Mouse (Mus musculus): Measurements from ENCODE around the gene Gm17949. TPM values are rescaled to one million over a fixed set of nuclear protein-coding genes. Genes with fewer than 3 reads are reported as not detected.

Gm17949 gene
- polyA plus RNA-seq, 1 experiment from 2014 or later: not detected

DNA sequence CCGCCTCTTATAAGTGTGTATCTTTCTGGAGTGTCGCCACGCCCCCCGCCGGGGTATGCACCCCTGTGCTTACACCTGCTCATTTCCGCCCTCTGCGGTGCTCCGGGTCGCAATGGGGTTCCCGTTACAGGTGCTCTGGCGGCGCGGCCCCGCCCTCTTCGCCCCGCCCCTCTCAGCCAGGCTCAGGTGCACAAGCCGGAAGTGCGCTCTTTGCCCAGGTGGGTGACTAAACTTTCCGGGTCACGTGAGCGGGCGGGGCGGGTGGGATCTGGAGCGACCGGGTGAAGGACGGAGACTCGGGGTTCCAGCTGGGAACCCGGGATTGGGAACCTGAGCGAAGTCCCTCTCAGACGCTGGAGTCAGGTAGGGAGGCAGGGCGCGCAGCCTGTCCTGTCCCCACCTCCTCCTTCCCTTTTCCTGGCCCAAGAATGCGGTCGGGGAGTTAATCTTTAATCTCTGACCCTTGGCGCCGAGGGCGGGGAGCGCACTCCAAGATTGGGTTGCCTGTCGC is 50.8 kb downstream of the Gm17949 start:
- 2% methylated on average over 39 of the region's 39 CpGs for WGBS
- DNase-seq (ENCODE audit: low spot score): peak; percentile 14
- no peak overlapping the region for H3K9ac ChIP-seq (ENCODE audit: low read depth, low read length)
- H3K4me3 ChIP-seq (ENCODE audit: low read depth, low read length): peak overlapping the region; percentile 24
- no peak overlapping the region for H3K27ac ChIP-seq (ENCODE audit: low read depth, low read length)
- peaks cover 31% of the 10 kb centered on the region for H3K27me3 ChIP-seq (ENCODE audit: control insufficient read depth, insufficient read depth, low read length)
- no peak for ATAC-seq (ENCODE audit: low FRiP score)
- no peaks in the 10 kb centered on the region for H3K9me3 ChIP-seq (ENCODE audit: control insufficient read depth, low read length)
- H3K4me1 ChIP-seq (replicated peaks; ENCODE audit: control insufficient read depth, insufficient read depth, low read length): peaks cover 5% of the 10 kb centered on the region
- H3K4me2 ChIP-seq (replicated peaks; ENCODE audit: low read depth, low read length): peak overlapping the region; percentile 27
- no peaks in the 10 kb centered on the region for H3K36me3 ChIP-seq (ENCODE audit: control insufficient read depth, insufficient read depth, low read length)

DNA sequence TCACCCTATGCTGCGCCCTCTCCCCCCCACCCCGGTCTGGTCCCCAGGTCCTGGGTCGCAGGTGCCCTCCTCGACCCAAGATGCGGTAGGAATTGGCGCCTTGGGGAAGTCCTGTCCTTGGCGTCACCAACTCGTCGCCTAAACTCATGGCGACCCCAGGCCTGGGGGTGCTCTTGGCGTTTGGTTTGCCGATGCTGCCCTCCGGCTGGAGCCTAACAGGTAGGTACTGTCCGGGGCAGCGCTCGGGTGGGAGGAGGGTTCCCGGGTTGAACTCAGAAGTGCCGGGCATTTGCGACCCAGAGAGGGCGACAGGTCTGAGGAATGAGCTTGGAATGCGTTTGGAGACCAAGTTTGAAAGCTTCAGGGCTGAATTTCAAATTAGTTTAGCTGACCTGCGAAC is 51.3 kb downstream of the Gm17949 start:
- Histone ChIP-seq H3K9me3 (ENCODE audit: control insufficient read depth, low read length) (no peaks in the 10 kb centered on the region), H3K4me1 (replicated peaks; ENCODE audit: control insufficient read depth, insufficient read depth, low read length) (peaks cover 5% of the 10 kb centered on the region), H3K4me2 (replicated peaks; ENCODE audit: low read depth, low read length) (peak overlapping the region; percentile 27), H3K4me3 (ENCODE audit: low read depth, low read length) (peak overlapping the region; percentile 24), H3K36me3 (ENCODE audit: control insufficient read depth, insufficient read depth, low read length) (no peaks in the 10 kb centered on the region), H3K27me3 (ENCODE audit: control insufficient read depth, insufficient read depth, low read length) (peaks cover 31% of the 10 kb centered on the region), H3K27ac (ENCODE audit: low read depth, low read length) (no peak overlapping the region), H3K9ac (ENCODE audit: low read depth, low read length) (no peak overlapping the region)
- under 1% methylated on average over 22 of the region's 22 CpGs for WGBS
- DNase-seq (ENCODE audit: low spot score) (peak; percentile 20), ATAC-seq (ENCODE audit: low FRiP score) (no peak)

- Histone ChIP-seq H3K4me2 (replicated peaks; ENCODE audit: low read depth, low read length) (no peak overlapping the region), H3K4me3 (ENCODE audit: low read depth, low read length) (no peak overlapping the region), H3K27ac (ENCODE audit: low read depth, low read length) (no peak overlapping the region), H3K9me3 (ENCODE audit: control insufficient read depth, low read length) (no peaks in the 10 kb centered on the region), H3K36me3 (ENCODE audit: control insufficient read depth, insufficient read depth, low read length) (no peaks in the 10 kb centered on the region), H3K4me1 (replicated peaks; ENCODE audit: control insufficient read depth, insufficient read depth, low read length) (peaks cover 5% of the 10 kb centered on the region), H3K9ac (ENCODE audit: low read depth, low read length) (no peak overlapping the region), H3K27me3 (ENCODE audit: control insufficient read depth, insufficient read depth, low read length) (peaks cover 31% of the 10 kb centered on the region)
- ATAC-seq (ENCODE audit: low FRiP score) (no peak), DNase-seq (ENCODE audit: low spot score) (no peak)
- 10% methylated on average over 8 of the region's 8 CpGs for WGBS
These were observed 51.8 kb downstream of the Gm17949 start for GRCm38 (mm10) chr17:57063031-57063430.

- Histone ChIP-seq H3K9ac (ENCODE audit: low read depth, low read length) (no peak overlapping the region), H3K36me3 (ENCODE audit: control insufficient read depth, insufficient read depth, low read length) (no peaks in the 10 kb centered on the region), H3K4me3 (ENCODE audit: low read depth, low read length) (no peak overlapping the region), H3K9me3 (ENCODE audit: control insufficient read depth, low read length) (no peaks in the 10 kb centered on the region), H3K27me3 (ENCODE audit: control insufficient read depth, insufficient read depth, low read length) (peaks cover 22% of the 10 kb centered on the region), H3K27ac (ENCODE audit: low read depth, low read length) (no peak overlapping the region), H3K4me1 (replicated peaks; ENCODE audit: control insufficient read depth, insufficient read depth, low read length) (peaks cover 6% of the 10 kb centered on the region), H3K4me2 (replicated peaks; ENCODE audit: low read depth, low read length) (no peak overlapping the region)
- WGBS: 57% methylated on average over 5 of the region's 5 CpGs
- no peak for ATAC-seq (ENCODE audit: low FRiP score)
- DNase-seq (ENCODE audit: low spot score): no peak
These were observed 55.6 kb downstream of the Gm17949 start for GRCm38 (mm10) chr17:57066908-57067307.

GRCm38 (mm10) chr17:57070272-57070671 is 59.0 kb downstream of the Gm17949 start:
- ATAC-seq (ENCODE audit: low FRiP score) (no peak), DNase-seq (ENCODE audit: low spot score) (peak; percentile 8)
- Histone ChIP-seq H3K9ac (ENCODE audit: low read depth, low read length) (no peak overlapping the region), H3K4me1 (replicated peaks; ENCODE audit: control insufficient read depth, insufficient read depth, low read length) (peaks cover 2% of the 10 kb centered on the region; the same call in 1 of the 2 replicates), H3K4me2 (replicated peaks; ENCODE audit: low read depth, low read length) (0 out of 2 replicates have a peak overlapping the region, but pooled peaks have one; percentile 0), H3K27ac (ENCODE audit: low read depth, low read length) (no peak overlapping the region), H3K27me3 (ENCODE audit: control insufficient read depth, insufficient read depth, low read length) (no peaks in the 10 kb centered on the region), H3K36me3 (ENCODE audit: control insufficient read depth, insufficient read depth, low read length) (no peaks in the 10 kb centered on the region), H3K9me3 (ENCODE audit: control insufficient read depth, low read length) (no peaks in the 10 kb centered on the region), H3K4me3 (ENCODE audit: low read depth, low read length) (peak overlapping the region; percentile 6; the same call in 1 of the 2 replicates)
- 8% methylated on average over 9 of the region's 9 CpGs for WGBS

DNA sequence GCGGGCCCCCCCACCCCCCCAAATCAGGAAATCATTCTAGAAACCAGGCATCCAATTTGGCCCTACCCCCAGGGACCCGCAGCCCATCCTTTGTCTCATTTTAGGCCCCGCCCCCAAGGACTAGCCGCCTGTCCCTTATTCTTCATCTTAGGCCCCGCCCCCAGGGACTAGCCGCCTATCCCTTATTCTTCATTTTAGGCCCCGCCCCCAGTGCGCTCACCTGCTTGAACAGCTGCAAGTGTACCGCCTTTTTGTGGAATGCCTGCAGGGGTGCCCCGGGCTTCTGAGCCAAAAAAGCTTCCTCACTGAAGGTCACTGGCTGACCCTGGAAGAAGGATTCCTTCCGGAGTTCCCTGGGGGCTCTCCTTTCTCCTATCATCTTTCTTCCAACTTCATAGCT is 59.4 kb downstream of the Gm17949 start:
- 0 out of 2 replicates have a peak, but pooled peaks cover 2% of the 10 kb centered on the region for H3K4me1 ChIP-seq (replicated peaks; ENCODE audit: control insufficient read depth, insufficient read depth, low read length)
- 5% methylated on average over 11 of the region's 11 CpGs for WGBS
- H3K27me3 ChIP-seq (ENCODE audit: control insufficient read depth, insufficient read depth, low read length): no peaks in the 10 kb centered on the region
- H3K36me3 ChIP-seq (ENCODE audit: control insufficient read depth, insufficient read depth, low read length): no peaks in the 10 kb centered on the region
- 0 out of 2 replicates have a peak overlapping the region, but pooled peaks have one; percentile 0 for H3K4me2 ChIP-seq (replicated peaks; ENCODE audit: low read depth, low read length)
- DNase-seq (ENCODE audit: low spot score): peak; percentile 80
- no peak overlapping the region for H3K9ac ChIP-seq (ENCODE audit: low read depth, low read length)
- peak overlapping the region; percentile 6; the same call in 1 of the 2 replicates for H3K4me3 ChIP-seq (ENCODE audit: low read depth, low read length)
- H3K9me3 ChIP-seq (ENCODE audit: control insufficient read depth, low read length): no peaks in the 10 kb centered on the region
- H3K27ac ChIP-seq (ENCODE audit: low read depth, low read length): no peak overlapping the region
- ATAC-seq (ENCODE audit: low FRiP score): peak; percentile 73

Other genes with a start within 250 kb of the Gm17949 start
- gene Dus3l, start 246.7 kb upstream of the Gm17949 start, polyA plus RNA-seq (2014; fragmentation: Nextera tagmentation; extraction: Ambion mirVana): 30.3 and 35.4 TPM in 2 replicates
- gene Prr22, start 241.2 kb upstream of the Gm17949 start, polyA plus RNA-seq (2014; fragmentation: Nextera tagmentation; extraction: Ambion mirVana): 0.49 and 0.71 TPM in 2 replicates
- gene Rfx2, start 180.5 kb upstream of the Gm17949 start, polyA plus RNA-seq (2014; fragmentation: Nextera tagmentation; extraction: Ambion mirVana): 6.4 and 6.7 TPM in 2 replicates
- gene Acsbg2, start 137.0 kb upstream of the Gm17949 start, polyA plus RNA-seq (2014; fragmentation: Nextera tagmentation; extraction: Ambion mirVana): not detected in 2 replicates
- gene 1700061G19Rik, start 136.0 kb upstream of the Gm17949 start, polyA plus RNA-seq (2014; fragmentation: Nextera tagmentation; extraction: Ambion mirVana): 0.25 and 0.26 TPM in 2 replicates
- gene Mllt1, start 76.1 kb upstream of the Gm17949 start, polyA plus RNA-seq (2014; fragmentation: Nextera tagmentation; extraction: Ambion mirVana): 26.0 and 32.2 TPM in 2 replicates
- gene Acer1, start 29.3 kb upstream of the Gm17949 start, polyA plus RNA-seq (2014; fragmentation: Nextera tagmentation; extraction: Ambion mirVana): not detected in 2 replicates
- gene Clpp, start 21.2 kb upstream of the Gm17949 start, polyA plus RNA-seq (2014; fragmentation: Nextera tagmentation; extraction: Ambion mirVana): 146 and 152 TPM in 2 replicates
- 32.4 and 33.0 TPM in 2 replicates for gene Alkbh7, start 14.1 kb upstream of the Gm17949 start, polyA plus RNA-seq (2014; fragmentation: Nextera tagmentation; extraction: Ambion mirVana)
- gene Pspn, start 11.5 kb upstream of the Gm17949 start, polyA plus RNA-seq (2014; fragmentation: Nextera tagmentation; extraction: Ambion mirVana): 0.36 TPM in 1 of 2 replicates, not detected in the other
- 65.6 and 76.7 TPM in 2 replicates for gene Gtf2f1, start 181 bp upstream of the Gm17949 start, polyA plus RNA-seq (2014; fragmentation: Nextera tagmentation; extraction: Ambion mirVana)
- gene Khsrp, start 20.1 kb downstream of the Gm17949 start, polyA plus RNA-seq (2014; fragmentation: Nextera tagmentation; extraction: Ambion mirVana): 40.3 and 42.7 TPM in 2 replicates
- gene Slc25a41, start 30.2 kb downstream of the Gm17949 start, polyA plus RNA-seq (2014; fragmentation: Nextera tagmentation; extraction: Ambion mirVana): not detected in 2 replicates
- gene Crb3, start 47.6 kb downstream of the Gm17949 start, polyA plus RNA-seq (2014; fragmentation: Nextera tagmentation; extraction: Ambion mirVana): 2.1 and 3.6 TPM in 2 replicates
- gene Slc25a23, start 48.4 kb downstream of the Gm17949 start, polyA plus RNA-seq (2014; fragmentation: Nextera tagmentation; extraction: Ambion mirVana): 14.1 and 16.0 TPM in 2 replicates
- gene Dennd1c, start 67.0 kb downstream of the Gm17949 start, polyA plus RNA-seq (2014; fragmentation: Nextera tagmentation; extraction: Ambion mirVana): 2.9 and 3.8 TPM in 2 replicates
- 165 and 191 TPM in 2 replicates for gene Tubb4a, start 76.3 kb downstream of the Gm17949 start, polyA plus RNA-seq (2014; fragmentation: Nextera tagmentation; extraction: Ambion mirVana)
- gene Tnfsf9, start 93.9 kb downstream of the Gm17949 start, polyA plus RNA-seq (2014; fragmentation: Nextera tagmentation; extraction: Ambion mirVana): 6.3 and 7.6 TPM in 2 replicates
- 0.28 TPM in 1 of 2 replicates, not detected in the other for gene Cd70, start 138.3 kb downstream of the Gm17949 start, polyA plus RNA-seq (2014; fragmentation: Nextera tagmentation; extraction: Ambion mirVana)
- 0.09 TPM in 1 of 2 replicates, not detected in the other for gene Tnfsf14, start 182.7 kb downstream of the Gm17949 start, polyA plus RNA-seq (2014; fragmentation: Nextera tagmentation; extraction: Ambion mirVana)
- 0.36 and 0.82 TPM in 2 replicates for gene C3, start 216.7 kb downstream of the Gm17949 start, polyA plus RNA-seq (2014; fragmentation: Nextera tagmentation; extraction: Ambion mirVana)
- gene Gpr108, start 237.0 kb downstream of the Gm17949 start, polyA plus RNA-seq (2014; fragmentation: Nextera tagmentation; extraction: Ambion mirVana): 23.5 and 23.9 TPM in 2 replicates
- 21.8 and 21.9 TPM in 2 replicates for gene Trip10, start 238.0 kb downstream of the Gm17949 start, polyA plus RNA-seq (2014; fragmentation: Nextera tagmentation; extraction: Ambion mirVana)

Measured in hindbrain, embryonic 11.5 days (tissue).